Mouse (Mus musculus): Measurements from ENCODE around the gene Myh10. TPM values are rescaled to one million over a fixed set of nuclear protein-coding genes. Genes with fewer than 3 reads are reported as not detected.

Gene Myh10
- total and polyA plus RNA-seq, 3 experiments = 0.38 to 2.7 (median 0.62) TPM

GRCm38 (mm10) chr11:68759691-68760090, 68.3 kb downstream of the Myh10 start:
- Histone ChIP-seq H3K4me2 (ENCODE audit: insufficient read depth, low read depth, poor library complexity, severe bottlenecking) (no peak overlapping the region), H3K27me3 (replicated peaks) (no peaks in the 10 kb centered on the region), H3K4me1 (ENCODE audit: control insufficient read depth in 1 of 2, insufficient read depth in 2 of 2) (no peaks in the 10 kb centered on the region), H3K27ac (ENCODE audit: insufficient read depth, low read depth) (no peak overlapping the region), H3K79me2 (replicated peaks; ENCODE audit: control insufficient read depth, extremely low read depth, insufficient read depth, poor library complexity, severe bottlenecking) (no peaks in the 10 kb centered on the region), H3K9me3 (replicated peaks; ENCODE audit: low read length) (no peaks in the 10 kb centered on the region), H3K4me3 (replicated peaks in 1 of 3; ENCODE audit: low read depth in 2 of 3, low read length in 2 of 3, poor library complexity in 1 of 3) (no peak overlapping the region), H3K9ac (ENCODE audit: insufficient read depth, low read depth) (no peak overlapping the region), H3K36me3 (replicated peaks in 1 of 2; ENCODE audit: control insufficient read depth in 1 of 2, insufficient read depth in 1 of 2, low read length in 1 of 2) (no peaks in the 10 kb centered on the region)
- DNase-seq (ENCODE audit: extremely low read depth) = no peak
- TF ChIP-seq TBP (conservative IDR thresholded peaks at IDR 0.05; ENCODE audit: low read depth, low read length) (no peak), GABPA (IDR thresholded peaks at IDR 0.05; ENCODE audit: insufficient replicate concordance, low read depth, low read length) (no peak), ZKSCAN1 (IDR thresholded peaks at IDR 0.05; ENCODE audit: borderline replicate concordance, low read depth, low read length) (no peak), HCFC1 (IDR thresholded peaks at IDR 0.05; ENCODE audit: low read depth, low read length) (no peak), ZNF384 (IDR thresholded peaks at IDR 0.05; ENCODE audit: low read depth, low read length) (no peak), JUN (IDR thresholded peaks at IDR 0.05; ENCODE audit: insufficient read depth, low read depth, low read length) (no peak), SMC3 (IDR thresholded peaks at IDR 0.05; ENCODE audit: low read depth, low read length) (no peak), RCOR1 (conservative IDR thresholded peaks at IDR 0.05; ENCODE audit: low read depth, low read length) (no peak), MAZ (IDR thresholded peaks at IDR 0.05; ENCODE audit: low read depth, low read length) (no peak), KAT2A (IDR thresholded peaks at IDR 0.05; ENCODE audit: insufficient replicate concordance, low read length) (no peak), SIN3A (IDR thresholded peaks at IDR 0.05; ENCODE audit: low read length) (no peak)
- in situ Hi-C loops (cut with MboI; ENCODE audit: low pct_ligation_motif_present, low pct_unique_long_range_greater_than_20kb, low sequenced_read_pairs) (loop anchor here (10.0 kb wide), 1 partner anchor 45 kb away; no protein-coding TSS in a partner anchor), dilution Hi-C loops (cut with MboI; ENCODE audit: extremely low pct_ligation_motif_present, extremely low pct_unique_long_range_greater_than_20kb, low sequenced_read_pairs) (no loop called here)

GRCm38 (mm10) chr11:68761155-68761554, 69.8 kb downstream of the Myh10 start:
- Histone ChIP-seq H3K4me1 (ENCODE audit: control insufficient read depth in 1 of 2, insufficient read depth in 2 of 2) (no peaks in the 10 kb centered on the region), H3K27me3 (replicated peaks) (no peaks in the 10 kb centered on the region), H3K36me3 (replicated peaks in 1 of 2; ENCODE audit: control insufficient read depth in 1 of 2, insufficient read depth in 1 of 2, low read length in 1 of 2) (no peaks in the 10 kb centered on the region), H3K9ac (ENCODE audit: insufficient read depth, low read depth) (no peak overlapping the region), H3K4me3 (replicated peaks in 1 of 3; ENCODE audit: low read depth in 2 of 3, low read length in 2 of 3, poor library complexity in 1 of 3) (no peak overlapping the region), H3K9me3 (replicated peaks; ENCODE audit: low read length) (no peaks in the 10 kb centered on the region), H3K4me2 (ENCODE audit: insufficient read depth, low read depth, poor library complexity, severe bottlenecking) (no peak overlapping the region), H3K27ac (ENCODE audit: insufficient read depth, low read depth) (no peak overlapping the region), H3K79me2 (replicated peaks; ENCODE audit: control insufficient read depth, extremely low read depth, insufficient read depth, poor library complexity, severe bottlenecking) (no peaks in the 10 kb centered on the region)
- TF ChIP-seq CHD2 (IDR thresholded peaks at IDR 0.05; ENCODE audit: low read length) = no peak
- TF ChIP-seq MAFK (IDR thresholded peaks at IDR 0.05; ENCODE audit: insufficient replicate concordance, low read length) = peak; percentile 95
- no peak for TF ChIP-seq ZKSCAN1 (IDR thresholded peaks at IDR 0.05; ENCODE audit: borderline replicate concordance, low read depth, low read length)
- no peak for DNase-seq (ENCODE audit: extremely low read depth)
- in situ Hi-C loops (cut with MboI; ENCODE audit: low pct_ligation_motif_present, low pct_unique_long_range_greater_than_20kb, low sequenced_read_pairs) (no loop called here), dilution Hi-C loops (cut with MboI; ENCODE audit: extremely low pct_ligation_motif_present, extremely low pct_unique_long_range_greater_than_20kb, low sequenced_read_pairs) (no loop called here)

GRCm38 (mm10) chr11:68761664-68762063, 70.3 kb downstream of the Myh10 start:
- no peaks in the 10 kb centered on the region for H3K4me1 ChIP-seq (ENCODE audit: control insufficient read depth in 1 of 2, insufficient read depth in 2 of 2)
- TF ChIP-seq UBTF (IDR thresholded peaks at IDR 0.05; ENCODE audit: low read depth, low read length) (no peak), PAX5 (IDR thresholded peaks at IDR 0.05; ENCODE audit: low read length) (no peak), CTCF (conservative IDR thresholded peaks at IDR 0.05 in 1 of 2, IDR thresholded peaks at IDR 0.05 in 1 of 2; ENCODE audit: low read depth in 2 of 2, low read length in 2 of 2) (no peak), POLR2AphosphoS2 (IDR thresholded peaks at IDR 0.05; ENCODE audit: low read depth, low read length) (no peak), JUN (IDR thresholded peaks at IDR 0.05; ENCODE audit: insufficient read depth, low read depth, low read length) (no peak), USF1 (IDR thresholded peaks at IDR 0.05; ENCODE audit: low read depth, low read length) (no peak), ZNF384 (IDR thresholded peaks at IDR 0.05; ENCODE audit: low read depth, low read length) (no peak), E2F4 (IDR thresholded peaks at IDR 0.05; ENCODE audit: insufficient replicate concordance, low read depth, low read length) (no peak), ZKSCAN1 (IDR thresholded peaks at IDR 0.05; ENCODE audit: borderline replicate concordance, low read depth, low read length) (no peak), ELF1 (IDR thresholded peaks at IDR 0.05; ENCODE audit: low read depth, low read length) (no peak), ZC3H11A (IDR thresholded peaks at IDR 0.05; ENCODE audit: low read depth, low read length) (no peak)
- H3K4me3 ChIP-seq (replicated peaks in 1 of 3; ENCODE audit: low read depth in 2 of 3, low read length in 2 of 3, poor library complexity in 1 of 3) = no peak overlapping the region
- H3K36me3 ChIP-seq (replicated peaks in 1 of 2; ENCODE audit: control insufficient read depth in 1 of 2, insufficient read depth in 1 of 2, low read length in 1 of 2) = no peaks in the 10 kb centered on the region
- H3K9me3 ChIP-seq (replicated peaks; ENCODE audit: low read length) = no peaks in the 10 kb centered on the region
- H3K9ac ChIP-seq (ENCODE audit: insufficient read depth, low read depth) = no peak overlapping the region
- no peak overlapping the region for H3K4me2 ChIP-seq (ENCODE audit: insufficient read depth, low read depth, poor library complexity, severe bottlenecking)
- H3K27ac ChIP-seq (ENCODE audit: insufficient read depth, low read depth) = no peak overlapping the region
- dilution Hi-C loops (cut with MboI; ENCODE audit: extremely low pct_ligation_motif_present, extremely low pct_unique_long_range_greater_than_20kb, low sequenced_read_pairs) = no loop called here
- no peak for DNase-seq (ENCODE audit: extremely low read depth)
- no peaks in the 10 kb centered on the region for H3K79me2 ChIP-seq (replicated peaks; ENCODE audit: control insufficient read depth, extremely low read depth, insufficient read depth, poor library complexity, severe bottlenecking)
- in situ Hi-C loops (cut with MboI; ENCODE audit: low pct_ligation_motif_present, low pct_unique_long_range_greater_than_20kb, low sequenced_read_pairs) = no loop called here
- H3K27me3 ChIP-seq (replicated peaks) = no peaks in the 10 kb centered on the region
